Mouse (Mus musculus) c-Kit-positive CD71-positive TER-119-negative erythroid progenitor cells, embryonic 14.5 days (primary cell): ENCODE data around the gene Tek.

Experiments used
- DNase-seq: peaks from one replicate; pipeline ENCODE4 v3.0.0-alpha.2; 2013; ENCODE audit warnings: low read depth

Gene Tek

DNA sequence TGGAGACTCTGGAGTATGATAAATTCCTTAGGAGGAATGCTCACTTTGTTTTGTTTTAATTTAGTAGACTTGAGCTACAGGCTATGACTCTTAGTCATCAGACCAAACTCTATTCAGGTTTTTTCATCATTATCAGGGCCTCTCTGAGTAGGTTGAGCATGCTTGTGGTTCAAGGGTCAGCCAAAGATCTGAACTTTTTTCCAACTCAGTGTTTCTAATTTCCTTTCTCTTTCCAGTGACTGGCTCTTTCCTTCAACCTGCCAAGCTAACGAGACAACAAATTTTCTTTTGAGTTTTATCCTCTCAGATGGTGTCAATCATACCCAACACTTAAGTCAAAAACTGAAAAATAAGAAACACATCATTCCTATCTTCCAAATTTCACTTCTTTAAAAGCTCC lies 71.5 kb downstream of the Tek start:
- DNase-seq, result no peak

DNA sequence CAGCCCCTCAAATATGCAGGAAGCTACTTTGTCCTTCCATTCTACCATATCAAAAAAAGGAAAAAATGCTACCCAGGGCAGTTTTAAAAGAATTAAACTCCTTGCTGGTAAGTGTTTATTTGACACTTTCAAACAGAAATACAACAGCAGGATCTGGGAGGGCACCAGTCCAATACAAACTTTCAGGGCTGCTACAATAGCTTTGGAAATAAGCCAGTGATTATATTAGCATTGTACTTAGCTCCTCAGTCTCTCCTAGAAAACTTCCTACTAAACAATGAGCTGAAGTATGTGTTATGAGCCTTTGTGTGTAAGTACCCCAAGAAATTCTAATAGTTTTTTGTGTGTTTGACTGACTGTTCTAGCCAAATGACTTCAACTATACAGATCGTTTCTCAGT lies 87.8 kb downstream of the Tek start:
- DNase-seq, result no peak

DNA sequence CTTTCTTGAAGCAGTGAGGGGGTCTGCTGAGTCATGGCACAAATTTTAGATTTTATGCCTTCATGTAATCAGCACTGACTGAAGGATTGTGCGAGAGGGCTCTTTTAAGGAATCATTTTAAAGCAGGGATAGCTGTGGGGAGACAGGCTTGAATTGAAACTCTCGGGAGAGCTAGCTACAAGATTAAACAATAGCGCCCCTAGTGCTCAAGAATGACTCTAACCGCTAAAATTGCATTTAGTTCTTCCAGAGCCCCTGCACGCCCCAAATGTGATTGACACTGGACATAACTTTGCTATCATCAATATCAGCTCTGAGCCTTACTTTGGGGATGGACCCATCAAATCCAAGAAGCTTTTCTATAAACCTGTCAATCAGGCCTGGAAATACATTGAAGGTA lies 88.3 kb downstream of the Tek start:
- DNase-seq, result no peak

DNA sequence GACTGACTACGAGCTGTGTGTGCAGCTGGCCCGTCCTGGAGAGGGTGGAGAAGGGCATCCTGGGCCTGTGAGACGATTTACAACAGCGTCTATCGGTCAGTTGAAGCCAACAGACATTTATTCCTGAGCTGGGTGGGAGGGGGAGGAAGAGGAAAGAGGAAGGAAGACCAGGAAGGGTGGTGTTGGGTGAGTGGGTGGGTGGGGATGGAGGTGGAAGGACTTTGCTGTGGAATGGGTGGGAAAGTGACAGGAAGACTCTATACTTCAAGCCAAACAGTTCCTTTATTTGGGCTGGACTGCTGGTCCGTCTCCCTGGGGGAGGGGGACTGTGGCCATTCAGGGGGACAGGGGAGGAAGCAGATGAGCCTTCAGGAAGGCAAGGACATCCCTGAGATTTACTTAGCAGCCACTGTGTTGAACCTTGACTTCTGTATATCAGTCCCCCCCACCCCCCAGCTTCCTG lies 90.9 kb downstream of the Tek start:
- no peak for DNase-seq

DNA sequence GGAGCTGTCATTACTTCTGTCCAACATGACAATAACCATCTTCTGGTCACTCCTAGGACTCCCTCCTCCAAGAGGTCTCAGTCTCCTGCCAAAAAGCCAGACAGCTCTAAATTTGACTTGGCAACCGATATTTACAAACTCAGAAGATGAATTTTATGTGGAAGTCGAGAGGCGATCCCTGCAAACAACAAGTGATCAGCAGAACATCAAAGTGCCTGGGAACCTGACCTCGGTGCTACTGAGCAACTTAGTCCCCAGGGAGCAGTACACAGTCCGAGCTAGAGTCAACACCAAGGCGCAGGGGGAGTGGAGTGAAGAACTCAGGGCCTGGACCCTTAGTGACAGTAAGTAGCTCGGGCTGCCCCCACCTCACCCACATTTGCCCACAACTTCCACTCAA lies 98.0 kb downstream of the Tek start:
- no peak for DNase-seq

DNA sequence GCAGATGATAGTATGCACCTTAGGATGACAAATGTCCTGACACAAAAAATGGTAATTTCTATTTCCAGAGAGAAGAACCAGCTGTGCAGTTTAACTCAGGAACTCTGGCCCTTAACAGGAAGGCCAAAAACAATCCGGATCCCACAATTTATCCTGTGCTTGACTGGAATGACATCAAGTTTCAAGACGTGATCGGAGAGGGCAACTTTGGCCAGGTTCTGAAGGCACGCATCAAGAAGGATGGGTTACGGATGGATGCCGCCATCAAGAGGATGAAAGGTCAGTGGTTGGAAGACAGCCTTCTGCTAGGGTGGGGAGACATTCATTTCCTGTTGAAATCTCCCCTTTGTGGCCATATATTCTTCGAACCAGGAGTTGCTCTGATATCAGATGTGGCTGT lies 114.2 kb downstream of the Tek start:
- no peak for DNase-seq

DNA sequence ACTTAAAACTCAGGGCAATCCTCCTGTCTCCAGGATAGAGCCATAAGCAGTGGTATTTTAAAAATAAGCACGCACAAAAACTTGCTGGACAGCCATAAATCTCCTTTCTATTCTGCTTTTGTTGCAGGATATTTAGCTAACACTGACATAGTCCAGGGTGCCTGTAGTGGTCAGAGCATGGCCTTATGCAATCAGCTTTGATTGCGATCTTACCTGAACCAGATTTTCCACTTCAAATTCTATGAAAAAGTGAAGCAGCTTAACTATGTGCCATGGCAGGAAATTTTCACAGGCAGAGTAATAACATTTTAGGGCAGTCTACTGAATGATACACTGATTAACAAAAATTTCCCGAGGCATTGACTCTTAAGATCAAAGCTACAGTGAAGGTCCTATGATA lies 115.2 kb downstream of the Tek start:
- DNase-seq, result no peak

DNA sequence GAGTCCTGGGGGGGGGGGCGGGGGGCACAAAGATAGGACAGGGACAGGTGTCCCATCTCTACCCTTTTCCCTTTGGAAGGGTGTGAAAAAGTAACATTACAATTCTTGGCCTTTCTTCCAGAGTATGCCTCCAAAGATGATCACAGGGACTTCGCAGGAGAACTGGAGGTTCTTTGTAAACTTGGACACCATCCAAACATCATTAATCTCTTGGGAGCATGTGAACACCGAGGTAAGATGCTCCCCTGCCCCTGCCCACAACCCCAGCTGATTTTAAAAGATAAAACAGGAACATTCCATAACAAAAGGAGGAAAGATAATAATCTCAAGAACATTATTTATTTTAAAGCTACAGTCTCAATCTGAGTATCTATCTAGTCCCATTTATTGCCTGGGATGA lies 116.1 kb downstream of the Tek start:
- no peak for DNase-seq

DNA sequence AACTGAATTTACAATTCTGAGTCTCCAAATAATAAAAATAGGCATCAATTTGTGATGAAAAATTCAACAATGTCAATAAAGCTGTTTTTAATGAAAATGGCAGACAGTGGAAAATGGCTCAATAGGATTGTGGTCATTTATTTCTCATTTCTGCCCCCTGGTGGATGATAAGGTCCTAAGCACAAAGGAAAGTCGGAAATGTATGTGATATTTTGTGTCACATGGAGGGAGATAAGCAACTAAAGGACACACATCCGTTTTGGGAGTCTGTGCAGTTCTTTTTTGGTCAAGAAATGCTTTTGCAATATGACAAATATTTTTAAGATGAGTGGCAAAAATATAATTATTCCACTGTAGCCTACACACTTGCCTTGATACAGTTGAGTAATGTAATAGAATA lies 161.7 kb downstream of the Tek start:
- peak; percentile 16 for DNase-seq

DNA sequence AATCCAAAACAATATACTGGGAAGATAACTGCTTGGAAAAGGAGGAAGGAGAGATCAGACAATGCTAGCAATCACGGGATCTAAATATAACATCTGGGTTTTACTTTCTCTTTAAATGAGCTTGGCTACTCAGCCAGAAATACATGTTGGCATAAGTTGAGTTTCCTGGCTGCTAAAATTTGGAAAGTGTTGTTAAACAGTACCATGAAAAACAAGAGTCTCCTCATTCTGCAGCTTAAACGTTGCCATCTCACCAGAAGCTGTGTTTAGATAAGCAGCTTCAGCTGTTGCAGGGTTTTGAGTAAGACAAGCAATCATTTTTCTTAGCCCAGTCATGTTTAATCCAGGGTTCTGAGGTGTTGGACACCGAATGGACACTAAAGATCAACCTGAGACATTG lies 162.7 kb downstream of the Tek start:
- no peak for DNase-seq
